Mouse (Mus musculus) lung, adult 2 months (tissue): ENCODE measurements at regions not wholly inside any gene's neighbourhood (a gene's known extent, or its start where the extent isn't known, plus 50 kb on each side); places are given as distances from the start of the nearest gene placed in this dataset.

Experiments used
- CTCF ChIP-seq: fragments of 200-500 bp; IDR thresholded peaks from 2 replicates; pipeline ENCODE4 v1.5.1; 2011; ENCODE audit warnings: mild to moderate bottlenecking, low read length, control low read depth; ENCODE audit not compliant: insufficient read depth
- POLR2A ChIP-seq: fragments of 200-500 bp; IDR thresholded peaks from 2 replicates; pipeline ENCODE4 v1.6.1; 2011; ENCODE audit warnings: low read depth, mild to moderate bottlenecking, control low read depth, low read length, borderline replicate concordance; ENCODE audit errors: extremely low read depth

GRCm38 (mm10) chr16:73424851-73425250 lies 986.8 kb downstream of the Robo2 start:
- TF ChIP-seq POLR2A (no peak), CTCF (no peak)
